Comparison of ENCODE assay signal across 29 mouse cellular contexts in the genomic region with DNA sequence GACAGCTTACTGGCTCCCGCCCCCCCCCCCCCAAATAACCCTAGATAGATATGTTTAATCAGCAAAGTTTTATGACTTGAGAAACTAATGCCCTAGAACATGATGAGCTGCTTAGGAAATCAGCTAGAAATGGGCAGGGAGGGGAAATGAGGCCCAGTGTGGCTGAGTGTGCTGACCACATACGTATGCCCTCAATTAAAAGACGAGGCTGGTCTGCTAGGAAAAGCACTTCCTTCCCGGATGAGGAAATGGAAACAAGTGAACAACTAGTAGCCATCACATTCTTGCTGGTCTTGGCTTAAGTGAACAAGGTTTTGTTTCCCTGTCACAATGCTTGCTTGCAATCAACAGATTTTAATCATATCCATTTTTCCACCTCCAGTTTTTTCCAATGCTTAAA.
DNase-seq lines count a peak whose midpoint lies in the region; ATAC-seq and TF ChIP-seq lines count a peak whose summit lies in the region.
"Had no signal": no experiment of that assay in that cellular context is flagged by ENCODE, and none has a peak within 500 bp of the region (broad histone marks: within the 10 kb centered on the region; RNA-seq: fewer than 3 reads in every experiment).

No protein-coding gene starts in this region.

- no peak for DNase-seq in gastrocnemius, adult 2 months
- no peak for DNase-seq in gastrocnemius, postnatal 10 days
- peak; percentile 40 for DNase-seq in 3T3-L1 (ENCODE audit: low read depth, low spot score)
- DNase-seq in lung, postnatal 25 days (ENCODE audit: low spot score): no peak
- no peak for DNase-seq in layer of hippocampus, adult 18-20 months (ENCODE audit: low spot score in 2 of 2)
- DNase-seq: adrenal gland, adult 8-10 months; adrenal gland, postnatal 25 days; cerebellum, adult 11-12 months; cerebellum, adult 8-10 months; cerebellum, postnatal 10 days; cerebellum, postnatal 36 days; embryo, embryonic 11 days; forebrain, postnatal 0 days; gastrocnemius, postnatal 36 days; heart, postnatal 10 days; heart, postnatal 36 days had no signal

- ATAC-seq in intestine, embryonic 16.5 days: peak; percentile 37; the same call in 1 of the 2 replicates
- ATAC-seq in intestine, postnatal 0 days: no peak
- ATAC-seq: activated CD4-positive, CD25-positive, alpha-beta regulatory T cell, adult 4 months; forebrain, embryonic 14.5 days; forebrain, postnatal 0 days; hindbrain, embryonic 16.5 days; intestine, embryonic 15.5 days had no signal

- WGBS in intestine, embryonic 16.5 days: 62% methylated on average over 4 of the region's 4 CpGs
- WGBS in intestine, postnatal 0 days: 45% methylated on average over 4 of the region's 4 CpGs

- H3K4me2 ChIP-seq in intestine, embryonic 16.5 days (ENCODE audit: low read depth, low read length): no peak overlapping the region
- H3K4me2 ChIP-seq in intestine, postnatal 0 days (replicated peaks; ENCODE audit: low read depth): no peak overlapping the region
- H3K4me2 ChIP-seq: embryonic facial prominence, embryonic 13.5 days; heart, embryonic 12.5 days; heart, embryonic 15.5 days; hindbrain, embryonic 13.5 days; intestine, embryonic 15.5 days had no signal

- no peaks in the 10 kb centered on the region for H3K9me3 ChIP-seq in intestine, embryonic 16.5 days (ENCODE audit: control insufficient read depth, low read length)
- H3K9me3 ChIP-seq in intestine, postnatal 0 days (ENCODE audit: control insufficient read depth): no peaks in the 10 kb centered on the region
- H3K9me3 ChIP-seq: embryonic facial prominence, embryonic 10.5 days; embryonic facial prominence, embryonic 13.5 days; heart, embryonic 12.5 days; heart, embryonic 15.5 days; hindbrain, embryonic 10.5 days; hindbrain, embryonic 13.5 days; intestine, embryonic 15.5 days had no signal

- H3K9ac ChIP-seq in intestine, embryonic 16.5 days (ENCODE audit: low read depth, low read length): no peak overlapping the region
- H3K9ac ChIP-seq in intestine, postnatal 0 days (ENCODE audit: low read depth, low read length): no peak overlapping the region
- H3K9ac ChIP-seq: embryonic facial prominence, embryonic 13.5 days; forebrain, postnatal 0 days; heart, embryonic 12.5 days; heart, embryonic 15.5 days; hindbrain, embryonic 13.5 days; intestine, embryonic 15.5 days had no signal

- H3K4me1 ChIP-seq in intestine, embryonic 16.5 days (ENCODE audit: control insufficient read depth, insufficient read depth, low read length): 0 out of 2 replicates have a peak, but pooled peaks cover 10% of the 10 kb centered on the region
- H3K4me1 ChIP-seq in intestine, postnatal 0 days (replicated peaks; ENCODE audit: control insufficient read depth, insufficient read depth, low read length): no peaks in the 10 kb centered on the region
- H3K4me1 ChIP-seq in embryonic fibroblast, embryonic 13.5 days (ENCODE audit: control insufficient read depth, insufficient read depth, low read length): peaks cover 30% of the 10 kb centered on the region
- H3K4me1 ChIP-seq: intestine, embryonic 15.5 days had no signal

- no peak for TF ChIP-seq POLR2A in embryonic fibroblast, embryonic 13.5 days (IDR thresholded peaks at IDR 0.05; ENCODE audit: low read depth, low read length)

- no peak overlapping the region for H3K4me3 ChIP-seq in gastrocnemius, adult 2 months
- H3K4me3 ChIP-seq in intestine, embryonic 16.5 days (ENCODE audit: low read length): no peak overlapping the region
- H3K4me3 ChIP-seq in intestine, postnatal 0 days (ENCODE audit: low read depth, low read length): no peak overlapping the region
- no peak overlapping the region for H3K4me3 ChIP-seq in embryonic fibroblast, embryonic 13.5 days (ENCODE audit: insufficient read depth, low read length)
- H3K4me3 ChIP-seq: embryonic facial prominence, embryonic 10.5 days; embryonic facial prominence, embryonic 13.5 days; heart, embryonic 12.5 days; heart, embryonic 15.5 days; hindbrain, embryonic 10.5 days; hindbrain, embryonic 13.5 days; intestine, embryonic 15.5 days had no signal

- H3K27ac ChIP-seq in gastrocnemius, adult 2 months: peak overlapping the region; percentile 66
- H3K27ac ChIP-seq in intestine, embryonic 16.5 days (ENCODE audit: low read length): no peak overlapping the region
- H3K27ac ChIP-seq in intestine, postnatal 0 days (ENCODE audit: low read depth, low read length): no peak overlapping the region
- H3K27ac ChIP-seq in embryonic fibroblast, embryonic 13.5 days (ENCODE audit: insufficient read depth, low read length): peak overlapping the region; percentile 67; the same call in 1 of the 2 replicates
- H3K27ac ChIP-seq: embryonic facial prominence, embryonic 10.5 days; embryonic facial prominence, embryonic 13.5 days; heart, embryonic 15.5 days; hindbrain, embryonic 10.5 days; hindbrain, embryonic 13.5 days; intestine, embryonic 15.5 days had no signal

- no peaks in the 10 kb centered on the region for H3K36me3 ChIP-seq in intestine, embryonic 16.5 days (ENCODE audit: control insufficient read depth, insufficient read depth, low read length)
- H3K36me3 ChIP-seq in intestine, postnatal 0 days (ENCODE audit: control insufficient read depth, insufficient read depth): no peaks in the 10 kb centered on the region
- H3K36me3 ChIP-seq: embryonic facial prominence, embryonic 10.5 days; embryonic facial prominence, embryonic 13.5 days; heart, embryonic 12.5 days; heart, embryonic 15.5 days; hindbrain, embryonic 10.5 days; hindbrain, embryonic 13.5 days; intestine, embryonic 15.5 days had no signal

- H3K27me3 ChIP-seq in intestine, embryonic 16.5 days (replicated peaks; ENCODE audit: control insufficient read depth, insufficient read depth, low read length): no peaks in the 10 kb centered on the region
- H3K27me3 ChIP-seq in intestine, postnatal 0 days (replicated peaks; ENCODE audit: control insufficient read depth, insufficient read depth, low read length): no peaks in the 10 kb centered on the region
- H3K27me3 ChIP-seq: embryonic facial prominence, embryonic 13.5 days; heart, embryonic 12.5 days; heart, embryonic 15.5 days; hindbrain, embryonic 13.5 days; intestine, embryonic 15.5 days had no signal

- no peak for TF ChIP-seq CTCF in gastrocnemius, adult 2 months (IDR thresholded peaks at IDR 0.05)
- TF ChIP-seq CTCF in intestine, postnatal 0 days (IDR thresholded peaks at IDR 0.05; ENCODE audit: low read depth): no peak
- no peak for TF ChIP-seq CTCF in embryonic fibroblast, embryonic 13.5 days (IDR thresholded peaks at IDR 0.05; ENCODE audit: borderline replicate concordance, insufficient read depth, low read length)

- intact Hi-C loops in gastrocnemius, adult 2 months (cut with DNase I): no loop called here

Comparison
In these comparisons a context has a peak if more than half of its experiments do, and no peak if none do; other contexts are left out.
1. H3K27ac ChIP-seq: peak in gastrocnemius, adult 2 months (single experiment) and embryonic fibroblast, embryonic 13.5 days (single experiment); none in intestine, embryonic 16.5 days (single experiment) and intestine, postnatal 0 days (single experiment).